Mouse (Mus musculus) CH12.LX (cell line): ENCODE data around the gene Espn. TPM values are rescaled to one million over a fixed set of nuclear protein-coding genes. Genes with fewer than 3 reads are reported as not detected.

ENCODE experiments used
- DNase-seq: peaks from one replicate; pipeline ENCODE4 v3.0.0-alpha.2; 2013; ENCODE audit errors: extremely low read depth
- H3K27ac ChIP-seq: 2 replicates; pipeline ENCODE4 v1.5.1; 2012; ENCODE audit warnings: low read depth, mild to moderate bottlenecking, control low read depth, moderate library complexity; ENCODE audit not compliant: insufficient read depth
- H3K27me3 ChIP-seq: replicated peaks from 2 replicates; pipeline ENCODE3; 2012; ENCODE audit warnings: inconsistent platforms
- H3K36me3 ChIP-seq, 2 experiments: replicated peaks in 1 of 2; 2 replicates each; pipeline versions ENCODE3 to v1.6.1; 2012; ENCODE audit warnings: inconsistent platforms in 1 of 2, low read length in 1 of 2, mild to moderate bottlenecking in 1 of 2, mixed read lengths in 1 of 2, moderate library complexity in 1 of 2; ENCODE audit not compliant: control insufficient read depth in 1 of 2, insufficient read depth in 1 of 2
- H3K4me1 ChIP-seq, 2 experiments: 2 replicates each; pipeline ENCODE4 v1.6.1; 2012; ENCODE audit warnings: inconsistent platforms in 1 of 2, moderate library complexity in 1 of 2; ENCODE audit not compliant: insufficient read depth in 2 of 2, control insufficient read depth in 1 of 2
- H3K4me2 ChIP-seq: 2 replicates; pipeline ENCODE4 v1.6.1; 2012; ENCODE audit warnings: low read depth, mild to moderate bottlenecking, control low read depth; ENCODE audit not compliant: poor library complexity, insufficient read depth, severe bottlenecking
- H3K4me3 ChIP-seq, 3 experiments: fragments of 150-350 bp in 1 of 3; sonication (generic) in 1 of 3; replicated peaks in 1 of 3; 2 replicates each; pipeline versions ENCODE3 to v1.5.1; 2011 to 2012; ENCODE audit warnings: low read depth in 2 of 3, low read length in 2 of 3, mild to moderate bottlenecking in 2 of 3, moderate library complexity in 2 of 3, control low read depth in 1 of 3, improper control_type of control experiment in 1 of 3, inconsistent platforms in 1 of 3, mixed read lengths in 1 of 3; ENCODE audit not compliant: poor library complexity in 1 of 3
- H3K79me2 ChIP-seq: replicated peaks from 2 replicates; pipeline ENCODE4 v1.6.1; 2012; ENCODE audit warnings: mild to moderate bottlenecking, moderate library complexity; ENCODE audit not compliant: control insufficient read depth, poor library complexity, insufficient read depth, severe bottlenecking; ENCODE audit errors: extremely low read depth
- H3K9ac ChIP-seq: 2 replicates; pipeline ENCODE4 v1.6.1; 2012; ENCODE audit warnings: low read depth, mild to moderate bottlenecking, control low read depth, moderate library complexity; ENCODE audit not compliant: insufficient read depth
- H3K9me3 ChIP-seq: replicated peaks from 2 replicates; pipeline ENCODE3; 2012; ENCODE audit warnings: low read length, inconsistent platforms, mixed read lengths
- CHD2 ChIP-seq: IDR thresholded peaks from 2 replicates; pipeline ENCODE4 v1.6.1; 2011; ENCODE audit warnings: low read length, improper control_type of control experiment
- ETS1 ChIP-seq: conservative IDR thresholded peaks from 2 replicates; pipeline ENCODE4 v1.6.1; 2012; ENCODE audit warnings: low read depth, mild to moderate bottlenecking, inconsistent platforms, low read length, improper control_type of control experiment, moderate library complexity
- HCFC1 ChIP-seq: IDR thresholded peaks from 2 replicates; pipeline ENCODE4 v1.6.1; 2012; ENCODE audit warnings: low read depth, mild to moderate bottlenecking, inconsistent platforms, low read length, improper control_type of control experiment
- JUN ChIP-seq: IDR thresholded peaks from 2 replicates; pipeline ENCODE4 v1.6.1; 2011; ENCODE audit warnings: low read depth, mild to moderate bottlenecking, low read length, improper control_type of control experiment, moderate library complexity; ENCODE audit not compliant: insufficient read depth
- JUND ChIP-seq: conservative IDR thresholded peaks from 2 replicates; pipeline ENCODE4 v1.6.1; 2011; ENCODE audit warnings: low read depth, low read length, improper control_type of control experiment
- KAT2A ChIP-seq: IDR thresholded peaks from 2 replicates; pipeline ENCODE4 v1.6.1; 2012; ENCODE audit warnings: low read length, improper control_type of control experiment, inconsistent platforms; ENCODE audit not compliant: insufficient replicate concordance
- MAFK ChIP-seq: IDR thresholded peaks from 2 replicates; pipeline ENCODE4 v1.6.1; 2011; ENCODE audit warnings: low read length, improper control_type of control experiment; ENCODE audit not compliant: insufficient replicate concordance
- MAZ ChIP-seq: IDR thresholded peaks from 2 replicates; pipeline ENCODE4 v1.6.1; 2012; ENCODE audit warnings: low read depth, mild to moderate bottlenecking, inconsistent platforms, low read length, improper control_type of control experiment, moderate library complexity
- MXI1 ChIP-seq: IDR thresholded peaks from 2 replicates; pipeline ENCODE4 v1.6.1; 2011; ENCODE audit warnings: mild to moderate bottlenecking, low read depth, low read length, improper control_type of control experiment
- MYC ChIP-seq: IDR thresholded peaks from 2 replicates; pipeline ENCODE4 v1.6.1; 2011; ENCODE audit warnings: low read depth, mild to moderate bottlenecking, improper control_type of control experiment, low read length
- NELFE ChIP-seq: IDR thresholded peaks from 2 replicates; pipeline ENCODE4 v1.6.1; 2011; ENCODE audit warnings: low read depth, low read length, improper control_type of control experiment
- NRF1 ChIP-seq: IDR thresholded peaks from 2 replicates; pipeline ENCODE4 v1.6.1; 2014; ENCODE audit warnings: low read depth, mild to moderate bottlenecking, inconsistent platforms, low read length, improper control_type of control experiment, moderate library complexity
- PAX5 ChIP-seq: IDR thresholded peaks from 2 replicates; pipeline ENCODE4 v1.6.1; 2012; ENCODE audit warnings: low read length, inconsistent platforms, mixed read lengths
- POLR2A ChIP-seq: IDR thresholded peaks from 2 replicates; pipeline ENCODE4 v1.6.1; 2011; ENCODE audit warnings: low read depth, mild to moderate bottlenecking, improper control_type of control experiment, low read length
- RAD21 ChIP-seq: IDR thresholded peaks from 2 replicates; pipeline ENCODE4 v1.6.1; 2011; ENCODE audit warnings: low read depth, mild to moderate bottlenecking, low read length, improper control_type of control experiment, moderate library complexity
- SIN3A ChIP-seq: IDR thresholded peaks from 2 replicates; pipeline ENCODE4 v1.6.1; 2012; ENCODE audit warnings: low read length, improper control_type of control experiment, inconsistent platforms
- SMC3 ChIP-seq: IDR thresholded peaks from 2 replicates; pipeline ENCODE4 v1.6.1; 2011; ENCODE audit warnings: low read depth, low read length, improper control_type of control experiment
- TCF12 ChIP-seq: IDR thresholded peaks from 2 replicates; pipeline ENCODE4 v1.6.1; 2014; ENCODE audit warnings: low read depth, mild to moderate bottlenecking, inconsistent platforms, low read length, improper control_type of control experiment
- UBTF ChIP-seq: IDR thresholded peaks from 2 replicates; pipeline ENCODE4 v1.6.1; 2012; ENCODE audit warnings: low read depth, mild to moderate bottlenecking, inconsistent platforms, low read length, improper control_type of control experiment, moderate library complexity
- USF1 ChIP-seq: IDR thresholded peaks from 2 replicates; pipeline ENCODE4 v1.6.1; 2014; ENCODE audit warnings: low read depth, mild to moderate bottlenecking, inconsistent platforms, low read length, improper control_type of control experiment
- ZKSCAN1 ChIP-seq: IDR thresholded peaks from 2 replicates; pipeline ENCODE4 v1.6.1; 2012; ENCODE audit warnings: low read depth, inconsistent platforms, low read length, improper control_type of control experiment, borderline replicate concordance
- ZMIZ1 ChIP-seq: IDR thresholded peaks from 2 replicates; pipeline ENCODE4 v1.6.1; 2012; ENCODE audit warnings: low read depth, mild to moderate bottlenecking, inconsistent platforms, low read length, improper control_type of control experiment
- ZNF384 ChIP-seq: IDR thresholded peaks from 2 replicates; pipeline ENCODE4 v1.6.1; 2012; ENCODE audit warnings: low read depth, low read length, improper control_type of control experiment, inconsistent platforms
- dilution Hi-C: fragments of 300-500 bp; cut with MboI; formaldehyde crosslinking; loops from 2 replicates; pipeline ENCODE4 v1.14.3; 2020; ENCODE audit warnings: low sequenced_read_pairs; ENCODE audit not compliant: extremely low pct_unique_long_range_greater_than_20kb, extremely low pct_ligation_motif_present
- in situ Hi-C: fragments of 300-500 bp; cut with MboI; formaldehyde crosslinking; loops from 3 replicates; pipeline ENCODE4 v1.14.3; 2019; ENCODE audit warnings: low sequenced_read_pairs, low pct_ligation_motif_present, low pct_unique_long_range_greater_than_20kb, mixed read lengths
- polyA plus RNA-seq: library from polyadenylated mRNA; unstranded; fragments of >175 nt; gene quantifications from 2 replicates; pipeline ENCODE4 v1.2.1, GENCODE M21; 2012; ENCODE audit warnings: low read depth; ENCODE audit not compliant: insufficient read length
- total RNA-seq, 2 experiments: library from RNA; depleted of rRNA; stranded (reverse); fragments of 300-350 nt in 1 of 2; fragments of >200 nt in 1 of 2; gene quantifications; 2 replicates each; pipeline ENCODE4 v1.2.3; 2012 to 2014

Gene Espn
- total and polyA plus RNA-seq, 3 experiments = 0.25 TPM; not detected in 2

GRCm38 (mm10) chr4:152170286-152170685 is 18.1 kb upstream of the Espn start:
- dilution Hi-C loops = no loop called here
- peaks cover 6 to 9% of the 10 kb centered on the region in 2 experiments for H3K4me1 ChIP-seq
- H3K9me3 ChIP-seq = peaks cover 11% of the 10 kb centered on the region
- H3K9ac ChIP-seq = no peak overlapping the region
- H3K27me3 ChIP-seq = peaks cover 17% of the 10 kb centered on the region
- no peaks in the 10 kb centered on the region for H3K36me3 ChIP-seq
- DNase-seq = no peak
- no peaks in the 10 kb centered on the region for H3K79me2 ChIP-seq
- no peak overlapping the region for H3K4me2 ChIP-seq
- in situ Hi-C loops = loop anchor here (5.0 to 10.0 kb wide), 2 partner anchors 122 to 265 kb away; partner anchors contain the start of gene Hes3
- H3K4me3 ChIP-seq = no peak overlapping the region
- no peak overlapping the region for H3K27ac ChIP-seq
- TF ChIP-seq NELFE = no peak
- TF ChIP-seq MAZ = no peak
- TF ChIP-seq ZNF384 = no peak
- no peak for TF ChIP-seq TCF12
- TF ChIP-seq JUN = no peak
- TF ChIP-seq ETS1 = no peak
- TF ChIP-seq KAT2A = no peak
- TF ChIP-seq ZMIZ1 = no peak

DNA sequence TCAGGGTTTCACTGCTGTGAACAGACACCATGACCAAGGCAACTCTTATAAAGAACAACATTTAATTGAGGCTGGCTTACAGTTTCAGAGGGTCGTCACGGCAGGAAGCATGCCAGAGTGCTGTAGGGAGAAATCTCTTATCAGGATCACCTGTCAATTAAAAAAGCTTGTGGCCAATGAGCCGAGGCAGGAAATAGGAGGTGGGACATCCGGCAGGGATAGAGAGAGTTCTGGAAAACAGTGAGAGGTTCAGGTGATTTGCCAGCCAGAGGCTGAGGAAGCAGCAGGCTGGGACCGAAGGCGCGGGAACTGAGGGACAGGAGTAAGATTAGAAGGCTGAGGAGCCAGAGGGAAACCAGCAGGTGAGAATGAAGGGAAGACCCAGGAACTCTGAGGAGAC is 16.9 kb upstream of the Espn start:
- Histone ChIP-seq H3K4me3 (no peak overlapping the region), H3K9me3 (peaks cover 11% of the 10 kb centered on the region), H3K4me2 (no peak overlapping the region), H3K27ac (no peak overlapping the region), H3K36me3 (no peaks in the 10 kb centered on the region), H3K9ac (no peak overlapping the region), H3K79me2 (no peaks in the 10 kb centered on the region), H3K27me3 (peaks cover 17% of the 10 kb centered on the region), H3K4me1 (peaks cover 8 to 15% of the 10 kb centered on the region in 2 experiments)
- in situ Hi-C loops (no loop called here), dilution Hi-C loops (no loop called here)
- no peak for TF ChIP-seq POLR2A
- no peak for TF ChIP-seq SMC3
- TF ChIP-seq JUND = no peak
- TF ChIP-seq MYC = no peak
- no peak for TF ChIP-seq USF1
- no peak for TF ChIP-seq SIN3A
- no peak for TF ChIP-seq NRF1
- no peak for TF ChIP-seq RAD21
- TF ChIP-seq KAT2A = no peak
- no peak for TF ChIP-seq MXI1
- TF ChIP-seq JUN = no peak
- TF ChIP-seq PAX5 = no peak
- TF ChIP-seq HCFC1 = no peak
- TF ChIP-seq ZMIZ1 = no peak
- no peak for TF ChIP-seq MAFK
- TF ChIP-seq ZKSCAN1 = no peak
- TF ChIP-seq CHD2 = no peak
- TF ChIP-seq UBTF = no peak
- no peak for TF ChIP-seq ZNF384
- no peak for DNase-seq
